Mouse (Mus musculus): ENCODE measurements around the gene Fam228a. TPM values are rescaled to one million over a fixed set of nuclear protein-coding genes. Genes with fewer than 3 reads are reported as not detected.

Gene Fam228a
- polyA plus RNA-seq, 1 experiment from 2014 or later, result 0.13 TPM

DNA sequence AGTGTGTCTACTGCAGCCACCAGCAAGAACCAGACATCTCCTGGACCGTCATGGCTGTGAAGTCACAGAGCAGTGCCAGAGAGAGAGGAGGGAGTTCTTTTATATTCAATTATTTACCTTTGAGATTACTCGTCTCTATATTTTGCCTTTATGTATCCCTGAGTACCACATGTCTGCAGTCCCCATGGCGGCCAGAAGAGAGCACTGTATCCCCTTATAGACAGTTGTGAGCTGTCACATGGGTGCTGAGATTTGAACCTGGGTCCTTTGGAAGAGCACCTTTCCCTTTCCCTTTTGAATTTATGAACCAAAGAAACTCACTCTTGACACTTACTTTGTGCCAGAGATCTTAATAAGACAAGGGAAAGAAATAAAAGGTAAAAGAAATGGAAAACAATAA lies 9.1 kb downstream of the Fam228a start:
- Histone ChIP-seq H3K4me3 (ENCODE audit: low read length) (no peak overlapping the region), H3K9ac (ENCODE audit: low read length) (no peak overlapping the region), H3K4me1 (replicated peaks; ENCODE audit: control insufficient read depth, insufficient read depth, low read length) (0 out of 2 replicates have a peak, but pooled peaks cover 4% of the 10 kb centered on the region), H3K27ac (ENCODE audit: low read length) (no peak overlapping the region), H3K4me2 (ENCODE audit: low read depth, low read length) (no peak overlapping the region), H3K9me3 (ENCODE audit: control insufficient read depth, low read length) (no peaks in the 10 kb centered on the region; the same call in 1 of the 2 replicates), H3K27me3 (ENCODE audit: control insufficient read depth, insufficient read depth, low read depth, low read length) (no peaks in the 10 kb centered on the region), H3K36me3 (ENCODE audit: control insufficient read depth, insufficient read depth, low read length) (no peaks in the 10 kb centered on the region)
- 87% methylated on average over 3 of the region's 3 CpGs for WGBS
- ATAC-seq (ENCODE audit: low read depth), result no peak

GRCm38 (mm10) chr12:4719762-4720754 lies 18.2 kb downstream of the Fam228a start:
- Histone ChIP-seq H3K4me1 (replicated peaks; ENCODE audit: control insufficient read depth, insufficient read depth, low read length) (no peaks in the 10 kb centered on the region), H3K4me3 (ENCODE audit: low read length) (no peak overlapping the region), H3K9me3 (ENCODE audit: control insufficient read depth, low read length) (no peaks in the 10 kb centered on the region), H3K4me2 (ENCODE audit: low read depth, low read length) (no peak overlapping the region), H3K9ac (ENCODE audit: low read length) (no peak overlapping the region), H3K27ac (ENCODE audit: low read length) (no peak overlapping the region), H3K36me3 (ENCODE audit: control insufficient read depth, insufficient read depth, low read length) (no peaks in the 10 kb centered on the region), H3K27me3 (ENCODE audit: control insufficient read depth, insufficient read depth, low read depth, low read length) (no peaks in the 10 kb centered on the region)
- ATAC-seq (ENCODE audit: low read depth), result no peak
- 68% methylated on average over 17 of the region's 17 CpGs for WGBS

DNA sequence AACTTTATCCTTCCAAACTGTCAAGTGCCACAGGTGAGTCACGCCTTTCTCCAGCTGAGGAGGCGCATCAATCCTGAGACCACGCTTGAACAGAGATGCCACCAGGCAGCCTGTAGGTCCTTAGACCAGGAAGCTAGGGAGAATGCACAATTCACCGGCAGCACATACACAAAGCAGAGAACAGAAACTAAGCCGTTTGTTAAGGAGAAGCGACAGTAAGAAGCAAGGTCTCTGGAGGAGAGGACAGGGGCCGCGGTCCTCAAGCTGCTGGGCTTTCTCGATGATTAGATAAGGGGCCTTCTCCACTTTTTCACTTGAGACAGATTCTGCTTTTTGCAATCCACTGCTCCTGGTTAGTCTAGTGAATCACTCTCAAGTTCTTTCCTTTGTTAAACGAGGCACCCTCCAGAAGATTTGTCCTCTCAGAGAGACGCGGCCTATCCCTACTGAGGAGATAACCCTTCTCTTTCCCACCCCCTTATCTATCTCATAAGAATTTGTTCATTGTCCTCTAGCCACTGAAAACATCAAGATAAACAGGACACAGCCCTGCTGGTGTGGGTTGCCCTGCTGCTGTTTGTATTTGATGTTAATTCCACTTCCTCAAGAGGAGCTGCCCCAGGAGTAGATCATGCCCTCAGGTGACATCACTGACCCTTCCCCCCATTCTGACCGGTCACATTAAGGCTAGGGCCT lies 19.0 kb downstream of the Fam228a start:
- Histone ChIP-seq H3K27me3 (ENCODE audit: control insufficient read depth, insufficient read depth, low read depth, low read length) (no peaks in the 10 kb centered on the region), H3K27ac (ENCODE audit: low read length) (no peak overlapping the region), H3K36me3 (ENCODE audit: control insufficient read depth, insufficient read depth, low read length) (no peaks in the 10 kb centered on the region), H3K4me3 (ENCODE audit: low read length) (no peak overlapping the region), H3K4me2 (ENCODE audit: low read depth, low read length) (no peak overlapping the region), H3K9ac (ENCODE audit: low read length) (no peak overlapping the region), H3K9me3 (ENCODE audit: control insufficient read depth, low read length) (no peaks in the 10 kb centered on the region), H3K4me1 (replicated peaks; ENCODE audit: control insufficient read depth, insufficient read depth, low read length) (no peaks in the 10 kb centered on the region)
- ATAC-seq (ENCODE audit: low read depth), result no peak
- 58% methylated on average over 13 of the region's 13 CpGs for WGBS

DNA sequence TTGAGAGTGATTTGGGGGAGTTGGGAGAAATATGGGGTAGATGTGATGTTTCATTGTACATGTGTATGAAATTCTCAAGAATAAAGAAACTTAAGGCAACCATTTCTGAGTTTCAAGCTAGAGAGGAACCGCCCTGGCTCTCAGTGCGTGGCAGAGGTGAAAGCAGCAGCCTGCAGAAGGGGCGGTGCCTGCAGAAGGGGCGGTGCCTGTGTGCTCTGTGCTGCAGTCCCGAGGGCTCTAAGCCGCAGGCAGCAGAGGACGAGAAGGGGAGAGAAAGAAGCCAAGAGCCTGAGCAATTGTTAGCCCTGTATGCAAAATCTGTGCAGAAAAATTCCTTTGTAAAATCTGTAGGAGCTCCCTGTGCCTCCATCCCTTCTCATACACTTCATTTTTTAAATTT lies 20.8 kb downstream of the Fam228a start:
- ATAC-seq (ENCODE audit: low read depth), result peak; percentile 93
- 0 out of 2 replicates have a peak overlapping the region, but pooled peaks have one; percentile 23 for H3K9ac ChIP-seq (ENCODE audit: low read length)
- peak overlapping the region; percentile 30; the same call in 1 of the 2 replicates for H3K4me2 ChIP-seq (ENCODE audit: low read depth, low read length)
- H3K27ac ChIP-seq (ENCODE audit: low read length), result no peak overlapping the region
- H3K9me3 ChIP-seq (ENCODE audit: control insufficient read depth, low read length), result no peaks in the 10 kb centered on the region
- H3K4me1 ChIP-seq (replicated peaks; ENCODE audit: control insufficient read depth, insufficient read depth, low read length), result no peaks in the 10 kb centered on the region
- WGBS, result 4% methylated on average over 7 of the region's 7 CpGs
- no peaks in the 10 kb centered on the region for H3K27me3 ChIP-seq (ENCODE audit: control insufficient read depth, insufficient read depth, low read depth, low read length)
- peaks cover 6% of the 10 kb centered on the region; the same call in 1 of the 2 replicates for H3K36me3 ChIP-seq (ENCODE audit: control insufficient read depth, insufficient read depth, low read length)
- H3K4me3 ChIP-seq (ENCODE audit: low read length), result no peak overlapping the region

DNA sequence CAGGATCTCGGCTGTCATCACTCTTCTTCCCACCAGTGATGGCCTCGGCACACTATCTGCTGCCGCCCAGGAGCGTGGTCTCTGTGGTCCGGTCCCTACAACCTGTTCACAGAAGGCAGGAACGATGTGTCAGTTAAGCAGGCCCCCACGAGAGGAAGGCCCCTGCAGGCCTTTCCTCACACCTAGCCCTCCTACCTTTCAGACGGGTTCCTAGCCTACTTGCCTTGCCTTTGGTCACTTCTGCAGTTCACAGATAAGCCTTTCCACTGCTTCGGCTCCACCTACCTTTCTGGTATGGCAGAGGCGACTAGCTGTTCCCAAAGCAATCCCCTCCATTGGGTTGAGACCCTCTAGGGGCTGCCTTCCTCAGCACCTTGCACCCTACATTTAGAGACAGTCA lies 22.6 kb downstream of the Fam228a start:
- H3K4me2 ChIP-seq (ENCODE audit: low read depth, low read length), result no peak overlapping the region
- H3K9me3 ChIP-seq (ENCODE audit: control insufficient read depth, low read length), result no peaks in the 10 kb centered on the region
- H3K9ac ChIP-seq (ENCODE audit: low read length), result no peak overlapping the region
- ATAC-seq (ENCODE audit: low read depth), result no peak
- H3K36me3 ChIP-seq (ENCODE audit: control insufficient read depth, insufficient read depth, low read length), result peaks cover 8% of the 10 kb centered on the region; the same call in 1 of the 2 replicates
- no peaks in the 10 kb centered on the region for H3K27me3 ChIP-seq (ENCODE audit: control insufficient read depth, insufficient read depth, low read depth, low read length)
- no peak overlapping the region for H3K27ac ChIP-seq (ENCODE audit: low read length)
- no peaks in the 10 kb centered on the region for H3K4me1 ChIP-seq (replicated peaks; ENCODE audit: control insufficient read depth, insufficient read depth, low read length)
- 72% methylated on average over 10 of the region's 10 CpGs for WGBS
- no peak overlapping the region for H3K4me3 ChIP-seq (ENCODE audit: low read length)

DNA sequence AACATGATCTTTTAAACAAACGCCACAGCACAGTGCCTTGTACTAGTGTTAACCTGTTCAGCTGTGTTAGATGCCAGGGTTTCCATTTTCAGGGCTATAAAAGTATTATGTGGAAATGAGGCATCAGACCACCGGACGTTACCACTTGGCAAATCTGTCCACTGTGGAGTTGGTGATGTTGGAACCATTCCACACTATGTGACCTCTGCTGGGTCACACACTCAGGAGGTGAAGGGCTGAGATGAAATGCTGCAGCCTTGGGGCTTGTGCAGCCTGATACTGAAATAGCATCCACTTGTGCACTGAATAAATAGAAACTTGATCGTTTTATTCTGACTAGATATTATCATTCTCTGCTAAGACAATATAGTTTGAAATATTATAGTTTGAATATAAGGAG lies 24.9 kb downstream of the Fam228a start:
- no peaks in the 10 kb centered on the region for H3K9me3 ChIP-seq (ENCODE audit: control insufficient read depth, low read length)
- H3K4me3 ChIP-seq (ENCODE audit: low read length), result no peak overlapping the region
- no peaks in the 10 kb centered on the region for H3K4me1 ChIP-seq (replicated peaks; ENCODE audit: control insufficient read depth, insufficient read depth, low read length)
- no peak overlapping the region for H3K4me2 ChIP-seq (ENCODE audit: low read depth, low read length)
- no peaks in the 10 kb centered on the region for H3K27me3 ChIP-seq (ENCODE audit: control insufficient read depth, insufficient read depth, low read depth, low read length)
- no peak overlapping the region for H3K9ac ChIP-seq (ENCODE audit: low read length)
- ATAC-seq (ENCODE audit: low read depth), result no peak
- 70% methylated on average over 4 of the region's 4 CpGs for WGBS
- H3K36me3 ChIP-seq (ENCODE audit: control insufficient read depth, insufficient read depth, low read length), result peaks cover 8% of the 10 kb centered on the region; the same call in 1 of the 2 replicates
- H3K27ac ChIP-seq (ENCODE audit: low read length), result no peak overlapping the region

DNA sequence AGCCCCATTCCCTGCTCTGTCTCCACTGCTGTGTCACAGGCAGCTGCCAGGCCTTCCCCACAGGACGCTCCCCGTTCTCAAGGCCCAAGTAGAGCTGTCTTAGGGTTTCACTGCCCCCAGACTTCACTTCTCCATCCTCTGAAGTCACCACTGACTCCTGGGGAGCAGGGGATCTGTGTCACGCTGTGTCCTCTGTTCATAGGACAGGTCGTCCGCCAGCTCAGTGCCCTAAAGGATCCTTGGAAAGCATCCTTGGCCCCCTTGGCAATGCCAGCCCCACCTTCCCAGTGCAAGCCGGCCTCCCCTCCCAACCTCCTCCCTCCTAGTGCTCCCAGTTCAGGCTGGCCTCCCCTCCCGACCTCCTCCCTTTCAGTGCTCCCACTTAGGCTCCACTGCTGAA lies 28.3 kb downstream of the Fam228a start:
- no peak overlapping the region for H3K9ac ChIP-seq (ENCODE audit: low read length)
- no peaks in the 10 kb centered on the region for H3K27me3 ChIP-seq (ENCODE audit: control insufficient read depth, insufficient read depth, low read depth, low read length)
- H3K9me3 ChIP-seq (ENCODE audit: control insufficient read depth, low read length), result no peaks in the 10 kb centered on the region
- peaks cover 6% of the 10 kb centered on the region; the same call in 1 of the 2 replicates for H3K4me1 ChIP-seq (replicated peaks; ENCODE audit: control insufficient read depth, insufficient read depth, low read length)
- peaks cover 10% of the 10 kb centered on the region; the same call in 1 of the 2 replicates for H3K36me3 ChIP-seq (ENCODE audit: control insufficient read depth, insufficient read depth, low read length)
- ATAC-seq (ENCODE audit: low read depth), result no peak
- H3K27ac ChIP-seq (ENCODE audit: low read length), result no peak overlapping the region
- WGBS, result 91% methylated on average over 7 of the region's 7 CpGs
- H3K4me3 ChIP-seq (ENCODE audit: low read length), result no peak overlapping the region
- no peak overlapping the region for H3K4me2 ChIP-seq (ENCODE audit: low read depth, low read length)

- Histone ChIP-seq H3K27me3 (ENCODE audit: control insufficient read depth, insufficient read depth, low read depth, low read length) (no peaks in the 10 kb centered on the region), H3K4me2 (ENCODE audit: low read depth, low read length) (no peak overlapping the region), H3K36me3 (ENCODE audit: control insufficient read depth, insufficient read depth, low read length) (peaks cover 10% of the 10 kb centered on the region; the same call in 1 of the 2 replicates), H3K9ac (ENCODE audit: low read length) (no peak overlapping the region), H3K27ac (ENCODE audit: low read length) (no peak overlapping the region), H3K9me3 (ENCODE audit: control insufficient read depth, low read length) (no peaks in the 10 kb centered on the region), H3K4me3 (ENCODE audit: low read length) (no peak overlapping the region), H3K4me1 (replicated peaks; ENCODE audit: control insufficient read depth, insufficient read depth, low read length) (peaks cover 6% of the 10 kb centered on the region; the same call in 1 of the 2 replicates)
- no peak for ATAC-seq (ENCODE audit: low read depth)
- 71% methylated on average over 8 of the region's 8 CpGs for WGBS
These were observed 29.2 kb downstream of the Fam228a start for GRCm38 (mm10) chr12:4708881-4709604.

All from lung, embryonic 16.5 days (tissue).